Mouse (Mus musculus) right cerebral cortex, postnatal 4 days (tissue): ENCODE results near the gene Slc41a1.
"Not testable (repeated sequence)": the region's sequence is repeated elsewhere in the genome, so short reads cannot be mapped to it uniquely, and the experiment has no call there.

Experiments used
- DNase-seq: peaks from one replicate; pipeline ENCODE4 v3.0.0-alpha.2; 2022

Gene Slc41a1

GRCm38 (mm10) chr1:131827207-131827786 is at the start of gene Slc41a1:
Gene Slc41a1 (plus strand): TSS chr1:131827493.
- DNase-seq = no peak

GRCm38 (mm10) chr1:131794591-131794990 is 32.7 kb upstream of the Slc41a1 start:
- no peak for DNase-seq

- no peak for DNase-seq
Observed at GRCm38 (mm10) chr1:131795171-131795570, 32.1 kb upstream of the Slc41a1 start.

- peak; percentile 12 for DNase-seq
Observed at GRCm38 (mm10) chr1:131797202-131797909, 29.9 kb upstream of the Slc41a1 start, which contains the start of gene Pm20d1. Gene Pm20d1 (plus strand): TSS chr1:131797381.

GRCm38 (mm10) chr1:131800001-131800400 is 27.3 kb upstream of the Slc41a1 start:
- no peak for DNase-seq

GRCm38 (mm10) chr1:131801071-131801470 is 26.2 kb upstream of the Slc41a1 start:
- no peak for DNase-seq

- DNase-seq = no peak
Observed at GRCm38 (mm10) chr1:131802652-131803051, 24.6 kb upstream of the Slc41a1 start.

GRCm38 (mm10) chr1:131804166-131804565 is 23.1 kb upstream of the Slc41a1 start:
- no peak for DNase-seq

GRCm38 (mm10) chr1:131808986-131809385 is 18.3 kb upstream of the Slc41a1 start:
- DNase-seq = no peak

GRCm38 (mm10) chr1:131809651-131810050 is 17.6 kb upstream of the Slc41a1 start:
- no peak for DNase-seq

GRCm38 (mm10) chr1:131811393-131811792 is 15.9 kb upstream of the Slc41a1 start:
- no peak for DNase-seq

- no peak for DNase-seq
Observed at GRCm38 (mm10) chr1:131812006-131812405, 15.3 kb upstream of the Slc41a1 start.

GRCm38 (mm10) chr1:131812631-131813295 is 14.5 kb upstream of the Slc41a1 start:
- no peak for DNase-seq

- DNase-seq = no peak
Observed at GRCm38 (mm10) chr1:131813731-131814130, 13.6 kb upstream of the Slc41a1 start.

- no peak for DNase-seq
Observed at GRCm38 (mm10) chr1:131814191-131814590, 13.1 kb upstream of the Slc41a1 start.

GRCm38 (mm10) chr1:131816886-131817285 is 10.4 kb upstream of the Slc41a1 start:
- DNase-seq = no peak

- not testable (repeated sequence) for DNase-seq
Observed at GRCm38 (mm10) chr1:131820353-131820752, 6.9 kb upstream of the Slc41a1 start.

- DNase-seq = no peak
Observed at GRCm38 (mm10) chr1:131820887-131821328, 6.4 kb upstream of the Slc41a1 start.

GRCm38 (mm10) chr1:131822292-131822691 is 5.0 kb upstream of the Slc41a1 start:
- no peak for DNase-seq

GRCm38 (mm10) chr1:131822856-131823492 is 4.3 kb upstream of the Slc41a1 start:
- DNase-seq = no peak

- DNase-seq = no peak
Observed at GRCm38 (mm10) chr1:131823563-131823962, 3.7 kb upstream of the Slc41a1 start.

GRCm38 (mm10) chr1:131824528-131825181 is 2.6 kb upstream of the Slc41a1 start:
- DNase-seq = no peak

- peak; percentile 98 for DNase-seq
Observed at GRCm38 (mm10) chr1:131827787-131828258, 530 bp downstream of the Slc41a1 start.
